Mouse (Mus musculus): ENCODE data around the gene Meaf6.

- TF ChIP-seq CTCF (IDR thresholded peaks at IDR 0.05; ENCODE audit: extremely low read depth, insufficient read length, insufficient replicate concordance, low read depth, low read length): no peak
- TF ChIP-seq POLR2A (IDR thresholded peaks at IDR 0.05; ENCODE audit: low read depth, low read length): no peak
Measured at GRCm38 (mm10) chr4:125145213-125145612, 60.3 kb downstream of the Meaf6 start.
